Mouse (Mus musculus) testis, adult 2 months (tissue): ENCODE results near the gene Vash1.

ENCODE experiments used
- CTCF ChIP-seq: fragments of 200-500 bp; IDR thresholded peaks from 2 replicates; pipeline ENCODE4 v1.5.1; 2012; ENCODE audit warnings: low read depth, mild to moderate bottlenecking, inconsistent platforms, low read length, moderate library complexity; ENCODE audit not compliant: control insufficient read depth, insufficient read depth, insufficient replicate concordance
- POLR2A ChIP-seq: fragments of 200-500 bp; IDR thresholded peaks from 2 replicates; pipeline ENCODE4 v1.6.1; 2012; ENCODE audit warnings: low read depth, mild to moderate bottlenecking, inconsistent platforms, low read length, moderate library complexity; ENCODE audit not compliant: control insufficient read depth

- TF ChIP-seq CTCF (no peak), POLR2A (no peak)
These were observed 9.6 kb downstream of the Vash1 start for GRCm38 (mm10) chr12:86687971-86688573.
